Mouse (Mus musculus): ENCODE results near the gene Tesk1. TPM values are rescaled to one million over a fixed set of nuclear protein-coding genes. Genes with fewer than 3 reads are reported as not detected.
"Not testable (repeated sequence)": the region's sequence is repeated elsewhere in the genome, so short reads cannot be mapped to it uniquely, and the experiment has no call there.

Gene Tesk1
- total RNA-seq, 1 experiment from 2014 or later, result 12.9 TPM

DNA sequence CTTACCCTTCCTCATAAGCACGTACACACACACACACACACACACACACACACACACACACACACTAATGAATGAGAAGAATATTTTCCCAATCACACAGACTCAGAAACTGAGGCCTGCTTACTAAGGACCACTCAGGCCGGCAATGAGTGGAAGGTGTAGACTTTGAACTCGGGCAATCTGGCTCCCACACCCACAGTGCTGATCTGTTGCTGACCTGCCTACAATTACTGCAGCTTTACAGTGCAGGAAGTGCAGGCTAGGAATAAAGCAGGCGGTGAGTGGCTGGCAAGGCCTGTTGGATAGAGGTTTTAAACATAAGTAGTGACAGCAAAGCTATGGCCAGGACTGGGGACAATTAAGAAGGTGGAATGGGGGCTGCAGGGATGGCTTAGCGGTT, 39.2 kb downstream of the Tesk1 start:
- no peak for ATAC-seq (replicated peaks; ENCODE audit: insufficient number of reproducible peaks, low FRiP score, low TSS enrichment, poor library complexity, severe bottlenecking)

DNA sequence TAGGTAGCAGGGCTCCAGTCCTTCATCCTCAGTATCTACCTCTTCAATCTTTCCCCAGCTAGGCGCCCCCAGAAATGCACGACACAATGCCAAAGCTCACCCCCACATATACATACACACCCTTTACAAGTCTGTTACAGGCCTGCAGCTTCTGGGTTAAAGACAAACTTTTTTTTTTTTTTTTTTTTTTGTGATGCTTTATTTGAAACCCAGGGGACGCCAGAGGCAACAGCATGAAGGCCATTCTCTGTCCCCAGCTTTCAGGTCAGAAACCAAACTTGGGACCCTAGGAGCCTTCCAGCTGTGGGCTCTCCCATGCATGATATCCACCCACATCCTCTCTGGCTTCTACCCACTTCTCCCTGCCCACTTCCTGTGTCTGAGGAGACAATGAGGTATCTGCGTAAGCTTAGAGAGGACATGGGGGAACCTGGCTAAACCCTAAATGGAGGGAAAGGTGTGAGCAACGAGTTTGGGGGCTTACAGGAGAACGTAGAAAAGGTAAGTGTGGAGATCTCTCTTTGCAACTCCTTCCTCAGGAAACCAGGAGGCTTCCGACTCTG, 40.2 kb downstream of the Tesk1 start:
- no peak for ATAC-seq (replicated peaks; ENCODE audit: insufficient number of reproducible peaks, low FRiP score, low TSS enrichment, poor library complexity, severe bottlenecking)

DNA sequence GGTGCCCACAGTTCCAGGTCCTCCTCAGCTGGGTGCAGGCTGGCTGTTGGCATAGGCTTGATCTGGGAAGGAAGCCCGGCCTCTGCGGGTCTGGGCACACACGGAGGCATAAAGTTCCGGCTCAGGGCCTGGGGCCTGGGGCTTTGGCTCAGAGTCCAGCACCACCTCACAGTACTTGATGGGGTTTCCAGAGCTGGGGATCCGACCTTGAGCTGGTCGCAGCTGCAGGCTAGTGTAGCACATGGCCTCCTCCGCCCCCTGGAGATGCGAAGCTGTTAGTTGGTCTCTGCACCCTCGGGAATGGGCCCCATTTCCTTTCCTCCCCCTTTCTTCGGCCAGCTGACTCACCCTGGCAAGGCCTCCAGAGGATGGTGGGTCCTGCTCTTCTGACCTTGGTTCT, 40.9 kb downstream of the Tesk1 start:
- no peak for ATAC-seq (replicated peaks; ENCODE audit: insufficient number of reproducible peaks, low FRiP score, low TSS enrichment, poor library complexity, severe bottlenecking)

DNA sequence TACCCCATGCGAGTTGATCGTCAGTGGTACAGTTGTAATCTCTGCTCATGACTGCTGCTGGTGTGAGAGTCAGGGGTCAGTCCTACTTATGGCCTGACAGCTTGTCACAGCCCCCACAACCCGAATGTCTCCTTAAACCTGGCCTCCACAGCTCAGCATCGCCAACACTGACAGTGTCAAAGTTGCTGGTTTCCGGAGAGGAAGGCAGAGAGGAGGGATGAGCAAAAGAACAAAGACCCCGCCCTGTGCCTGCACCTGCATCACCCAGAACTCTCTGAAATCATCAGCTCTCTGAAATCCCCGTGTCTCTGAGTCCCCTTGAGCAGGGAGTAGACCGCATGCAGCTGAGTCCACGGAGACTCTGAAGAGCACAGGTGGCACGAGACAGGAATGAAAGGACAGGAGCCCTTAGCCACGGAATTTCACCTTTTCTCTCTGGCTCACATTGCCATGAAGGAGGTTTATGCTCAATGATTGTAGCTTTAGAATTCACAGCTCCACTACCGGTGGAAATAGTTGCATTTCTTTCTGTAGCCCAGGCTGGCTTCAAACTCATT, 41.9 kb downstream of the Tesk1 start, which contains the start of gene Sit1:
Sit1 (minus strand) TSS at position 200 of the 557 bp plus-strand sequence.
- ATAC-seq (replicated peaks; ENCODE audit: insufficient number of reproducible peaks, low FRiP score, low TSS enrichment, poor library complexity, severe bottlenecking), result no peak

DNA sequence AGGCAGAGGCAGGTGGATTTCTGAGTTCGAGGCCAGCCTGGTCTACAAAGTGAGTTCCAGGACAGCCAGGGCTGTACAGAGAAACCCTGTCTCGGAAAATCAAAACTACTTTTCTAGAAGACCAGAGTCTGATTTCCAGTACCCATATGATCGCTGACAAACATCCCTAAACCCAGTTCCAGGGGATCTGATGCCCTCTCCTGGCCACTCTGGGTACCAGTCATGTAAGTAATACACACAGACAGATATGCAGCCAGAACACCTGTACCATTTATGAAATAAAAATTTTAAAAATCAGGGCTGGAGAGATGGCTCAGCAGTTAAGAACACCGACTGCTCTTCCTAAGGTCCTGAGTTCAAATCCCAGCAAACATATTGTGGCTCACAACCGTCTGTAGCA, 43.9 kb downstream of the Tesk1 start:
- not testable (repeated sequence) for ATAC-seq (replicated peaks; ENCODE audit: insufficient number of reproducible peaks, low FRiP score, low TSS enrichment, poor library complexity, severe bottlenecking)

DNA sequence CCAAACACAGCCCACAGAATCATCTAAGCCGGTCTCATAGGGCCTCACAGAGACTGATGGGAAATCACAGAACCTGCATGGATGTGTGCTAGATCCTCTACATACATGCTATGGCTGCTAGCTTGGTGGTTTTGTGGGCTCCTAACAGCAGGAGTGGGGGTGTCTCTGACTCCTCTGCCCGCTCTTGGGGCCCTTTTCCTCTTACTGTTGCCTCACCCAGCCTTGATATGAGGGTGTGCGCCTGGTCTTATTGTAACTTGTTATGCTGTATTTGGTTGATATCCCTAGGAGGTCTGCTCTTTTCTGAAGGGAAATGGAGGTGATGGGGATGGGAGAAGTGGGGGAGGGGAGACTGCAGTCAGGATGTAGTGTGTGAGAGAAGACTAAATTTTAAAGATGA, 47.9 kb downstream of the Tesk1 start:
- no peak for ATAC-seq (replicated peaks; ENCODE audit: insufficient number of reproducible peaks, low FRiP score, low TSS enrichment, poor library complexity, severe bottlenecking)

DNA sequence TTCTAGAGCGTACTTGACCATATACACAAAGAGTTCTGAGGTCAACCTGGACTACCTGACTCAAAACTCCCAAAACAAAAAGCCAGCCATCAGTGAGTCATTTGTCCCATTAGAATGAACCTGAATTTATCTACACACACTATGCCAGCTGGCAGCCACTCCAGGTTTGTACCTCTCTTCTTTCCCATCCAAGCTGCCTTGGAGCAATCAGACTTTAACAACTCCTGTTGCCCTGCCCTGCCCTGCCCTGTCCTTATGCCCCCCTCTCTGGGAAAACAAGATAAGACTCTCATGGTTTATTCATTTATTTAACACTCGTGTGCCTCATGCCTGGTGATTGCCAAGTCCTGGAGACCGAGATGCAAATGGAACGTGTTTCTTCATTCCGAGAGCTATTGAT, 49.1 kb downstream of the Tesk1 start:
- ATAC-seq (replicated peaks; ENCODE audit: insufficient number of reproducible peaks, low FRiP score, low TSS enrichment, poor library complexity, severe bottlenecking), result no peak

DNA sequence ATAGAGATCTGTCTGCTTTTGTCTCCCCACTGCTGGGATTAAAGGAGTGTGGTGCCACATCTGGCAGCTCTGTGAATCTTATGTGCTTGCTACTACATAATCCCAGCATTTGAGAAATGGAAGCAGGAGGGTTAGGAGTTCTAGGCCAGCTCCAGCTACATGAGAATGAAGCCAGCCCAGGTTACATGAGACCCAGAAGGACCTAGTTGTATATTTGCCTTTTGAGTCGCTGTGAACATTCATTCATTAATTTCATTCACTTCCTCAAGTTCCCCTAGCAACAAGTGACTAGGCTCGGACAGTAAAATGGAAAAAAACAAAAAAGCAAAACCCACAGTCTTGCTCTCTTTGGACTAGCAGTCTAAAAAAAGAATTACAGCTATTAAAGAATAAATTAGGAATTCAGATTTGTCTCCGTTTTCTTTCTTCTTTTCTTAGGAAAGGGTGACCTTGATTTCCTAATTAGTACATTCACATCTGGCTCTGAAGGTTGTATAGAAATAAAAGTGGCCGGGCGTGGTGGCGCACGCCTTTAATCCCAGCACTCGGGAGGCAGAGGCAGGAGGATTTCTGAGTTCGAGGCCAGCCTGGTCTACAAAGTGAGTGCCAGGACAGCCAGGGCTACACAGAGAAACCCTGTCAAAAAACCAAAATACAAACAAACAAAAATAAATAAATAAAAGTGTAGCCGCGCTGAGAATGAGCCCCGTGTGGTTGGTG, 50.5 kb downstream of the Tesk1 start:
- 0 out of 2 replicates have a peak, but pooled peaks have one; percentile 11 for ATAC-seq (replicated peaks; ENCODE audit: insufficient number of reproducible peaks, low FRiP score, low TSS enrichment, poor library complexity, severe bottlenecking)

DNA sequence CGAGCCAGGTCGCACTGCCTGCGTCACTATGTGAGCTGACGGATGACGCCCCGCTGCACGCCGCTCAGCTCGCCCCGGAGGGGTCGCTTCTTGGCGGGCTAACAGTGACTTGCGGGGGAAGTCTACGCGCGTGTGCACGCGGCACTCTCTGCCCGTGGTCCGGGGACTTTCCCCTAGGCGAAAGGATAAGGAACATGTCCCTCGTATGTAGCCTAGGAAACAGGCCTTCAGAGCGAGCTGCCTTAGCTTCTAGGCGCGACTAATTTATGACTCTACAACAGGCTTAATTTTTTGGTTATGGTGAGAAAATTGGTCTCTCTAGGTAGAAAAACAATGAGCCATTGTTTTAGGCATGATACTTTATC, 51.1 kb downstream of the Tesk1 start, which contains the start of gene Ccdc107:
Ccdc107 (plus strand) TSS at position 80 of the 365 bp plus-strand sequence.
- ATAC-seq (replicated peaks; ENCODE audit: insufficient number of reproducible peaks, low FRiP score, low TSS enrichment, poor library complexity, severe bottlenecking), result peak; percentile 91

DNA sequence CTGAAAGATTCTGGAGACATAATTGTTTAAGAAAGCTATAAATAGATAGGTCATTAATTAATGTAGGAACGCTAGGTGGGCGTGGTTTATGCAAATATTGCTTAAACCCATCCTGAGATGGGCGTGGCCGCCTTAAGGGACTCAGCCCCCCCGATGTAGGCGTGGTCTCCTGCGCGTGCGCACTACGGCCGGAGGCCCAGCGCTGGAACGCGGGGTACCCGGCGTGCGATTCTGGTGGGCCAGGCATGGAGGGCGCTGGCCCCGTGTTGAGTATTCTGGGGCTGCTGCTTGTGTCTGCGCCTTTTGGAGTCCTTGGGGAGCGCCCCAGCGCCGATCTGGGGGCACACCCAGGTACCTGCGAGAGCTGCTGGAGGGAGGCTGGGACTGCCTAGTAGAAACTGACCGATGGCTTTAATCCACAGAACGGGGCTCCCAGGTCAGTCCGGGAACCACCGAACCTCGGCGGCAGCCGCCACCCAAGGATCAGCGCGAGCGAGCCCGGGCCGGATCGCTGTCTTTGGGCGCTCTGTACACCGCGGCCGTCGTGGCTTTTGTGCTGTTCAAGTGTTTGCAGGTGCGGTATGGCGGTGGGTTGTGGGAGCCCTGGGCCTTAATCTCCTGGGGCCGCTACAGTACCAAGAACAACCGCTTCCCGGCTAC, 51.6 kb downstream of the Tesk1 start:
- peak; percentile 52 for ATAC-seq (replicated peaks; ENCODE audit: insufficient number of reproducible peaks, low FRiP score, low TSS enrichment, poor library complexity, severe bottlenecking)

DNA sequence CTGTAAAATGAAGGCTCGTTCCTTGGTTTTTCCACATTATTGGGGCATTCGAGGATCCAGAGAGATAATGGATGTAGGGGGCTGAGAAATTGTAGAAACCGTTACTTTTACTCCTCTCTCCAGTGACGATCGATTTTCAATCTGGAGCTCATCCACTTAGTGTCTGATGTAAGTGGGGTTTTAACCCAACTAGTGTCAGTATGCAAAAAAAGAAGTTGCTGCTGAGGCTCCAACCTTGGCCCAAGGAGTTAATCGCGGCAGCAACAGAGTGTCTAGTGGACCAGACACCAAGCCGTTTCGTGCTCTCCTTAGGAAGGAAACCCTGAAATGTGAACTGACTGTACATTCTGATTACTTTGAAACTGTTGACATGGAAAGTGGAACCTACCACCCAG, 52.1 kb downstream of the Tesk1 start:
- ATAC-seq (replicated peaks; ENCODE audit: insufficient number of reproducible peaks, low FRiP score, low TSS enrichment, poor library complexity, severe bottlenecking), result no peak

DNA sequence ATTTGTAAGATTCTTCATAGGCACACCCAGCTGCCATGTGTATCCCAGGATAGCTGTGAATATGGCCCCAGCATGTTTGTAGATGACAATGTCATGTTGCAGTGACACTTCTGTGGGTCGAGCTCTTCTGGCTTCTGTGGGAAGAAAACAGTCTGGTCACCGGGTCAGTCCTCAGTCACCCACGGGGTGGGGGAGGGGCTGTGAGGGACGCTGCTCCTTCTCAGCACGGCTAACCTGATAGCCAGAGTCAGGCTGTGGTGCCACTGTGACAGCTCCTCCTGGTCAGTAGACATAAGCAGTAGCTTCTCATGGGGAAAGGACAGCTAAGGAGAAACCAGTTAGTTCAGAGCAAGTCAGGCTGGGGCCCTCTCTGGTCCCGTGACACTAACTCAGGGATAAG, 54.8 kb downstream of the Tesk1 start:
- ATAC-seq (replicated peaks; ENCODE audit: insufficient number of reproducible peaks, low FRiP score, low TSS enrichment, poor library complexity, severe bottlenecking), result no peak

DNA sequence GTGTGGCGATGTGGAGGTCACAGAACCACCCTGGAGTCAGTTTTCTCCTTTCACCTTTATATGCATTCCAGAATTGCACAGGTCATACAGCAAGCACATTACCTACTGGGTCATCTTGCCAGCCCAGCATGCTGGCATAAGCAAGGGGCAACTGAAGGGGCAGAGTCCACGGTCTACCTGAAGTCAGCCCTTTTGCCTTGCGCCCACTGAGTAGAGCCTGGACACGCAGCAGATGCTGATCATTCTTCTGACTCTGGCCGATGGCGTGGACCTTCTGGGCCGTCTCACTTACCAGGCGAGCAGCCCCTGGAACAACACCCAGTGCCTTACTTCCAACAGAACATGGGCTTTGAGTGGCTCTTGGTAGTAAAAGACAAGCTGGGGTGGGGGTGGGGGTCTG, 55.7 kb downstream of the Tesk1 start:
- no peak for ATAC-seq (replicated peaks; ENCODE audit: insufficient number of reproducible peaks, low FRiP score, low TSS enrichment, poor library complexity, severe bottlenecking)

Other genes starting within 250 kb of the Tesk1 start
- 0.19 to 0.95 TPM (median 0.53 TPM) in 3 replicates for gene Atp8b5, start 174.8 kb upstream of the Tesk1 start, total RNA-seq (2017)
- 0.43 to 7.6 TPM in 2 of 3 replicates, not detected in the other for gene Rusc2, start 60.0 kb upstream of the Tesk1 start, total RNA-seq (2017)
- gene Fam166b, start 12.8 kb upstream of the Tesk1 start, total RNA-seq (2017), result 1.1 to 2.8 TPM in 2 of 3 replicates, not detected in the other
- 76.6 to 146 TPM (median 108 TPM) in 3 replicates for gene Cd72, start 12.7 kb downstream of the Tesk1 start, total RNA-seq (2017)
- 0.49 to 5.0 TPM (median 0.64 TPM) in 3 replicates for gene Sit1, start 41.8 kb downstream of the Tesk1 start, total RNA-seq (2017)
- gene Ccdc107, start 51.0 kb downstream of the Tesk1 start, total RNA-seq (2017), result 21.2 to 29.5 TPM (median 29.3 TPM) in 3 replicates
- gene Arhgef39, start 57.8 kb downstream of the Tesk1 start, total RNA-seq (2017), result 0.97 to 3.4 TPM (median 2.1 TPM) in 3 replicates
- gene Car9, start 65.0 kb downstream of the Tesk1 start, total RNA-seq (2017), result 0.75 to 1.7 TPM (median 1.0 TPM) in 3 replicates
- 4.7 TPM in 1 of 3 replicates, not detected in the others for gene Tpm2, start 81.8 kb downstream of the Tesk1 start, total RNA-seq (2017)
- gene Creb3, start 120.4 kb downstream of the Tesk1 start, total RNA-seq (2017), result 80.3 to 165 TPM (median 108 TPM) in 3 replicates
- gene Tln1, start 120.8 kb downstream of the Tesk1 start, total RNA-seq (2017), result 816 to 935 TPM (median 878 TPM) in 3 replicates
- 17.8 to 28.6 TPM (median 28.5 TPM) in 3 replicates for gene Rgp1, start 136.8 kb downstream of the Tesk1 start, total RNA-seq (2017)
- 9.3 to 22.3 TPM (median 9.7 TPM) in 3 replicates for gene Gba2, start 136.9 kb downstream of the Tesk1 start, total RNA-seq (2017)
- gene Msmp, start 142.6 kb downstream of the Tesk1 start, total RNA-seq (2017), result 0.48 TPM in 1 of 3 replicates, not detected in the others
- 0.19 to 0.38 TPM in 2 of 3 replicates, not detected in the other for gene Npr2, start 190.0 kb downstream of the Tesk1 start, total RNA-seq (2017)
- not detected in 3 replicates for gene Spag8, start 211.7 kb downstream of the Tesk1 start, total RNA-seq (2017)
- 21.5 to 26.1 TPM (median 25.9 TPM) in 3 replicates for gene Hint2, start 214.5 kb downstream of the Tesk1 start, total RNA-seq (2017)
- 0.19 to 0.32 TPM (median 0.19 TPM) in 3 replicates for gene Tmem8b, start 227.0 kb downstream of the Tesk1 start, total RNA-seq (2017)
- gene Fam221b, start 227.2 kb downstream of the Tesk1 start, total RNA-seq (2017), result 0.68 to 1.0 TPM (median 0.96 TPM) in 3 replicates